Mouse (Mus musculus) stomach, postnatal 0 days (tissue): ENCODE data around the gene Ccdc141. TPM values are rescaled to one million over a fixed set of nuclear protein-coding genes. Genes with fewer than 3 reads are reported as not detected.

Experiments used
- ATAC-seq: fragments of 200-750 bp; cut with Nextera tagmentation; 2 replicates; pipeline ENCODE4 v1.8.0; 2017; ENCODE audit not compliant: low FRiP score, low TSS enrichment
- DNase-seq: peaks from one replicate; pipeline ENCODE4 v3.0.0-alpha.2; 2016; ENCODE audit warnings: low spot score
- H3K27ac ChIP-seq: fragments of 300-500 bp; sonication (generic); replicated peaks from 2 replicates; pipeline ENCODE4 v1.5.1; 2014; ENCODE audit warnings: mild to moderate bottlenecking, control low read depth
- H3K27me3 ChIP-seq: fragments of 300-500 bp; sonication (generic); 2 replicates; pipeline ENCODE4 v1.6.1; 2014; ENCODE audit warnings: low read length; ENCODE audit not compliant: control insufficient read depth, insufficient read depth
- H3K36me3 ChIP-seq: fragments of 300-500 bp; sonication (generic); 2 replicates; pipeline ENCODE4 v1.6.1; 2014; ENCODE audit warnings: low read length, mixed read lengths; ENCODE audit not compliant: control insufficient read depth, insufficient read depth
- H3K4me1 ChIP-seq: fragments of 300-500 bp; sonication (generic); replicated peaks from 2 replicates; pipeline ENCODE4 v1.6.1; 2014; ENCODE audit warnings: antibody characterized with exemption; ENCODE audit not compliant: control insufficient read depth, insufficient read depth
- H3K4me2 ChIP-seq: fragments of 300-500 bp; sonication (generic); replicated peaks from 2 replicates; pipeline ENCODE4 v1.6.1; 2014; ENCODE audit warnings: low read depth, mild to moderate bottlenecking, control low read depth, moderate library complexity
- H3K4me3 ChIP-seq: fragments of 300-500 bp; sonication (generic); 2 replicates; pipeline ENCODE4 v1.5.1; 2014; ENCODE audit warnings: low read depth, low read length, control low read depth
- H3K9ac ChIP-seq: fragments of 300-500 bp; sonication (generic); 2 replicates; pipeline ENCODE4 v1.6.1; 2014; ENCODE audit warnings: mild to moderate bottlenecking, low read length, control low read depth, mixed read lengths
- H3K9me3 ChIP-seq: fragments of 300-500 bp; sonication (generic); 2 replicates; pipeline ENCODE4 v1.6.1; 2016; ENCODE audit warnings: low read length; ENCODE audit not compliant: control insufficient read depth
- CTCF ChIP-seq: IDR thresholded peaks from 2 replicates; pipeline ENCODE4 v1.5.1; 2016; ENCODE audit warnings: antibody characterized with exemption, low read depth, mild to moderate bottlenecking, moderate library complexity
- EP300 ChIP-seq: optimal IDR thresholded peaks from 2 replicates; pipeline ENCODE3; 2016; ENCODE audit warnings: antibody characterized with exemption
- WGBS: fragments of 180-500 bp; shearing (Covaris S2); extraction: QIAGEN DNeasy Blood & Tissue Kit; methylation state at CpG from one replicate; pipeline ENCODE4 v1.1.7; 2014; 5-methylcytosine and 5-hydroxymethylcytosine counted together
- polyA plus RNA-seq: library from polyadenylated mRNA; unstranded; fragments of >200 nt; fragmentation: Nextera tagmentation; extraction: Ambion mirVana; gene quantifications from 2 replicates; pipeline ENCODE4 v1.2.1, GENCODE M21; 2015

The Ccdc141 gene
- polyA plus RNA-seq, 1 experiment from 2014 or later = 6.7 TPM

DNA sequence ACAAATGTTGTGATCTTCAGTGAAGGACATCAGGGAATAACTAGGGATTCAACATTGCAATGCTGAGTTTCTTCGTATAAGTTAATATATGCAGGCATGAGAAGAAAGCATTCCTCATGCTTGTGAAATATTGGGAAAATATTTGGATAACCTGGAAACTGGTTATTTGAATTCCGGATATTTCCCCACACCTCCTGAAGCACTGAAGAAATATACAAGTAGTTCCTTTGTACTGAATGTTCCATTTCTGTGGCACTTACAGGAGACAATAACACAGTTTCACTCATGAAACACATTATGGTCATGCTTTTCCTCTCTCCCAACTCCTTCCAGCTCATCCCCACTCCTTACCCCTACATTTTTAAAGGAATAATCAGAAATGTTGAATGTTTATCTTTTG, 70.6 kb downstream of the Ccdc141 start:
- TF ChIP-seq EP300 = no peak
- Histone ChIP-seq H3K27ac (no peak overlapping the region), H3K9ac (no peak overlapping the region), H3K9me3 (no peaks in the 10 kb centered on the region), H3K4me1 (no peaks in the 10 kb centered on the region), H3K27me3 (no peaks in the 10 kb centered on the region), H3K4me3 (no peak overlapping the region), H3K4me2 (no peak overlapping the region), H3K36me3 (no peaks in the 10 kb centered on the region)
- ATAC-seq = no peak
- no peak for DNase-seq
- WGBS = 87% methylated on average over 2 of the region's 2 CpGs

DNA sequence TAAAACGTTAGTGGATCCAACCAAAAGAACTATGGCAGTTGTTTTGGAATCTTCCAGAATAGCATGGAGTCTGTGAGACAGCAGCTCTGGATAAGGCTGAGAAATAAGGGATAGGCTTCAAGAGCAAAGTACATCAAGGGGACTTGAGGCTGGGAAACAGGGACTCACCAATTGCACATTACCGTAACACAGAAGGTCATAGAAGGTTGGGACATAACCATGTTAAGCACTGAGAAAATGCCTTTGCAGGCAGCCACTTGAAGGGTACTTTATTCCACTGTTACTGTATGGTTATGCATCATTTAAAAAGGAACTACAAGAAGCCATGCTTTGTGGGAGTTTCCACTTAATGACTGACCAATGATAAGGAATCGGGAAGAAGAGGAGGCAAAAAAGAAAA, 71.7 kb downstream of the Ccdc141 start:
- Histone ChIP-seq H3K4me1 (no peaks in the 10 kb centered on the region), H3K27ac (no peak overlapping the region), H3K4me3 (no peak overlapping the region), H3K4me2 (no peak overlapping the region), H3K9me3 (no peaks in the 10 kb centered on the region), H3K27me3 (no peaks in the 10 kb centered on the region), H3K36me3 (no peaks in the 10 kb centered on the region), H3K9ac (no peak overlapping the region)
- no peak for DNase-seq
- TF ChIP-seq CTCF (no peak), EP300 (no peak)
- ATAC-seq = no peak
- WGBS = 84% methylated on average over 3 of the region's 3 CpGs

DNA sequence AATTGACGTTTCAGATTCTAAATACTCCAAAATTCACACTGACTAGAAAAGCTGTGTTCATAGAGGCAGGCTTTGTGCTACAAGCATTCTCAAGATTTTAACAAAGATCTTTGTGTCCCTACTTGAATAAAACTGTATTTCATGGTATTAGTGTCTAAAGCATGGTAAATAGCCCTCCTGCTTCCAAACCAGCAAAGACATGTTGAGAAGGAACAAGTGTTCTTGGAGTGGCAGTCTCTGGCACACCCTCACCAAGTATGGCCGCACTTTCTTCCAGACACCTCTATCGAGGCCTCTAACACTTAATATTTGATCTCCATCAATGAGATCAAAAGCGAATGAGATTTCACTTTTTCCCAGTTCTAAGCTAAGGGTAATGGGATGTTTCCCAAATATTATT, 78.7 kb downstream of the Ccdc141 start:
- Histone ChIP-seq H3K4me1 (no peaks in the 10 kb centered on the region), H3K36me3 (no peaks in the 10 kb centered on the region), H3K4me3 (no peak overlapping the region), H3K4me2 (no peak overlapping the region), H3K9me3 (no peaks in the 10 kb centered on the region), H3K9ac (no peak overlapping the region), H3K27me3 (no peaks in the 10 kb centered on the region), H3K27ac (no peak overlapping the region)
- DNase-seq (no peak), ATAC-seq (no peak)
- TF ChIP-seq EP300 (no peak), CTCF (no peak)
- 56% methylated on average over 4 of the region's 4 CpGs for WGBS

DNA sequence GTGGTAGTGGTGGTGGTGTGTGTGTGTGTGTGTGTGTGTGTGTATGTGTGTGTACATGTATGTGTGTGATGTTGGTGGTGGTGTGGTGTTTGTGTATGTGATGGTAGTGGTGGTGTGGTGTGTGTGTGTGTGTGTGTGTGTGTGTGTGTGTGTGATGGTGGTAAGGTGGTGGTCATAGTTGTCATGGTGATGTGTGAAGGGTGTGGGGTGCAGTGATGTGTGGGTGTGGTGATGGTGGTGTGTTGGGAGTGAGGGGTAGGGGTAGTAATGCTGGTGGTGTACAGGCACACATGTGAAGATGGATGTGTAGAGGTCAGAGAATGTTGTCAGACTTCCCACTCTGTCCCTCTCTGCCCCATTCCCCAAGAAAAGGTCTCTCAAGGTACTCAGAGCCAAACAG, 85.1 kb downstream of the Ccdc141 start:
- Histone ChIP-seq H3K9ac (no peak overlapping the region), H3K4me3 (no peak overlapping the region), H3K27me3 (no peaks in the 10 kb centered on the region), H3K27ac (no peak overlapping the region), H3K36me3 (no peaks in the 10 kb centered on the region), H3K4me1 (no peaks in the 10 kb centered on the region), H3K4me2 (no peak overlapping the region), H3K9me3 (no peaks in the 10 kb centered on the region)
- DNase-seq (no peak), ATAC-seq (no peak)
- no peak for TF ChIP-seq CTCF
- no peak for TF ChIP-seq EP300

DNA sequence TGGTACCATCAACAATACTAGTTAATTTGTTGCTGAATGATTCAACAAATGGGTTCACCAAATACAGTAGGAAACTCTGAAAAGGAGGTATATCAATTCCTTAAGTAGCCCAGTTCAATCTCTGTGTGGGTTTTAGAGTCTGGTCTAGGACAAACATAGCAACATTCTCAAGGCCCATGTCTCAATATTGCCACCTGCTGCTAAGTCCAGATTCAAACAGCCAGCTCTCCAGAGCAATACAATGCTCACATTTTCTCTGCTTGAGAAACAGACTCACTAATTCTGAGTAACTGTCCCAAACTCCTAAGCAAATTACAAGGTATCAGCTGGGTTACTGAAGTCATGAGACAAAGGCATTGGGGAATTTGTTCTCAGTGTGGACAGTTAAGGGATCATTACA, 85.8 kb downstream of the Ccdc141 start:
- ATAC-seq (no peak), DNase-seq (no peak)
- Histone ChIP-seq H3K36me3 (no peaks in the 10 kb centered on the region), H3K4me1 (no peaks in the 10 kb centered on the region), H3K4me3 (no peak overlapping the region), H3K27ac (no peak overlapping the region), H3K9me3 (no peaks in the 10 kb centered on the region), H3K4me2 (no peak overlapping the region), H3K27me3 (no peaks in the 10 kb centered on the region), H3K9ac (no peak overlapping the region)
- TF ChIP-seq CTCF (peak; percentile 58), EP300 (no peak)

DNA sequence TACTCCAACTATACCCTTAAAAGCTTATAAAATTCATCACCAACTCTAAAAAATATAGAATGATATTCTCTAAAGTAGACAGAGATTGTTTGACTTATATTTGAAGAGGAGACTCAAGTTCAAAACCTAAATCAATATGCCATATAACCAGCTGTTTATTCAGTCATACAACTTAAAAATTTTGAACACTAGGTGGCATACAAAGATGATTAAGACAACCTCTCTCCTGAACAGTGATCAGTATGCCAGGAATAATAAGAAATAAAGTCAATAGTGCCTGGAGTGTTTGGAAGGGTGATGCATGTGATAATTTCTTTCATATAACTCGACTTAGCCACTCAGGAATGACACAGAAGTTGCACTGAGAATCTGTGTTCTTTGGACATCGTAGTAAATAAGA, 89.3 kb downstream of the Ccdc141 start:
- H3K4me1 ChIP-seq = no peaks in the 10 kb centered on the region
- 73% methylated on average over 2 of the region's 2 CpGs for WGBS
- ATAC-seq = no peak
- no peak for DNase-seq
- no peak overlapping the region for H3K9ac ChIP-seq
- no peak overlapping the region for H3K4me3 ChIP-seq
- TF ChIP-seq CTCF = peak; percentile 57
- no peak for TF ChIP-seq EP300
- no peaks in the 10 kb centered on the region for H3K36me3 ChIP-seq
- H3K4me2 ChIP-seq = no peak overlapping the region
- no peaks in the 10 kb centered on the region for H3K27me3 ChIP-seq
- H3K9me3 ChIP-seq = no peaks in the 10 kb centered on the region
- H3K27ac ChIP-seq = no peak overlapping the region

DNA sequence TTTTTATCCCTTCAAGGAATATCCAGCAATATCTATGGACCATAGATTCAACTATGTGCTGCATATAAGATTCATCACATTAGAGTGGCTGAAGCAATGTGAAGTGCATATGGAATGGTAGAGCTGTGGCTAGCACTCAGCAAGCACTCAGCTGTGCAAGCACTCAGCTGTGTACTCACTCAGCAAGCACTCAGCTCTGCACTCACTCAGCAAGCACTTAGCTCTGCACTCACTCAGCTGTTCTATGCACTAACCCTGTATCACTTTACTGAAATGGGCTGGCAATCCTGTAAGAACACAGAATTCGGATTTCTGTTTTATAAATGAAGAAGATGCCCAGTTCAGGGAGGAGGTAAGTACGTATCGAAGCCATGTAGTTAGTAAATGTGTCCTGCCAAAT, 89.8 kb downstream of the Ccdc141 start:
- no peak for TF ChIP-seq EP300
- TF ChIP-seq CTCF = no peak
- no peak for DNase-seq
- Histone ChIP-seq H3K4me1 (no peaks in the 10 kb centered on the region), H3K9ac (no peak overlapping the region), H3K9me3 (no peaks in the 10 kb centered on the region), H3K27ac (no peak overlapping the region), H3K36me3 (no peaks in the 10 kb centered on the region), H3K27me3 (no peaks in the 10 kb centered on the region), H3K4me2 (no peak overlapping the region), H3K4me3 (no peak overlapping the region)
- WGBS = 90% methylated on average over 3 of the region's 3 CpGs
- no peak for ATAC-seq
